Mouse (Mus musculus) heart, adult 2 months (tissue): ENCODE measurements at regions not wholly inside any gene's neighbourhood (a gene's known extent, or its start where the extent isn't known, plus 50 kb on each side); places are given as distances from the start of the nearest gene placed in this dataset.

Experiments
- CTCF ChIP-seq: fragments of 200-600 bp; IDR thresholded peaks from 2 replicates; pipeline ENCODE4 v1.8.1; 2022; ENCODE audit warnings: antibody characterized with exemption, mild to moderate bottlenecking, moderate library complexity
- EP300 ChIP-seq: fragments of 200-500 bp; IDR thresholded peaks from 2 replicates; pipeline ENCODE4 v1.6.1; 2011; ENCODE audit warnings: low read depth, low read length, control low read depth; ENCODE audit not compliant: insufficient read depth
- POLR2A ChIP-seq: fragments of 200-500 bp; IDR thresholded peaks from 2 replicates; pipeline ENCODE4 v1.6.1; 2011; ENCODE audit warnings: mild to moderate bottlenecking, low read depth, low read length, control low read depth; ENCODE audit not compliant: insufficient read depth

GRCm38 (mm10) chr14:71491201-71491600 lies 891.6 kb upstream of the Fam160b2 start:
- TF ChIP-seq POLR2A (no peak), EP300 (no peak), CTCF (no peak)
